In genomic region chr10:81602741-81603151, GRCm38 (mm10) we compare ENCODE assay signal across 8 mouse cellular contexts. TPM values are rescaled to one million over a fixed set of nuclear protein-coding genes. Genes with fewer than 3 reads are reported as not detected.
A peak's percentile ranks its signal among the peaks of the same experiment; 100 is the strongest.
DNase-seq lines count a peak whose midpoint lies in the region; ATAC-seq and TF ChIP-seq lines count a peak whose summit lies in the region.

No protein-coding gene starts in this region.

- ATAC-seq in hindbrain, embryonic 11.5 days (ENCODE audit: low FRiP score) = no peak
- ATAC-seq in hindbrain, embryonic 12.5 days (ENCODE audit: low FRiP score) = no peak
- peak; percentile 42; the same call in 1 of the 2 replicates for ATAC-seq in neutrophil, adult 5-6 weeks (ENCODE audit: extremely low read depth, insufficient number of reproducible peaks, low FRiP score, poor library complexity, severe bottlenecking)

- H3K4me3 ChIP-seq in hindbrain, embryonic 11.5 days (ENCODE audit: low read depth, low read length) = no peak overlapping the region
- no peak overlapping the region for H3K4me3 ChIP-seq in hindbrain, embryonic 12.5 days
- H3K4me3 ChIP-seq in ES-Bruce4 (ENCODE audit: low read depth, low read length) = no peak overlapping the region

- no peak overlapping the region for H3K27ac ChIP-seq in hindbrain, embryonic 11.5 days (ENCODE audit: low read depth, low read length)
- no peak overlapping the region for H3K27ac ChIP-seq in hindbrain, embryonic 12.5 days
- no peak overlapping the region for H3K27ac ChIP-seq in ES-Bruce4 (ENCODE audit: insufficient read depth, low read length)

- H3K27me3 ChIP-seq in hindbrain, embryonic 11.5 days (ENCODE audit: control insufficient read depth, insufficient read depth, low read length) = peaks cover 26% of the 10 kb centered on the region
- peaks cover 32% of the 10 kb centered on the region for H3K27me3 ChIP-seq in hindbrain, embryonic 12.5 days
- H3K27me3 ChIP-seq in ES-Bruce4 (ENCODE audit: control insufficient read depth, insufficient read depth, low read length, poor library complexity, severe bottlenecking) = no peaks in the 10 kb centered on the region

- no peak overlapping the region for H3K4me2 ChIP-seq in hindbrain, embryonic 11.5 days (replicated peaks; ENCODE audit: low read depth, low read length)
- H3K4me2 ChIP-seq in hindbrain, embryonic 12.5 days (replicated peaks) = no peak overlapping the region

- DNase-seq in hindbrain, embryonic 11.5 days (ENCODE audit: low spot score) = peak; percentile 73
- DNase-seq in cerebellum, postnatal 10 days = peak; percentile 67 to 81
- DNase-seq in kidney, postnatal 36 days = peak; percentile 18 to 45
- no peak for DNase-seq in left cerebral cortex, adult 8-10 months (ENCODE audit: low spot score in 2 of 2)
- no peak for DNase-seq in layer of hippocampus, adult 9-11 months

- no peak for TF ChIP-seq EP300 in ES-Bruce4 (IDR thresholded peaks at IDR 0.05; ENCODE audit: insufficient read depth, low read depth, low read length)

- H3K4me1 ChIP-seq in hindbrain, embryonic 11.5 days (replicated peaks; ENCODE audit: control insufficient read depth, insufficient read depth, low read length) = peaks cover 3% of the 10 kb centered on the region; the same call in 1 of the 2 replicates
- H3K4me1 ChIP-seq in hindbrain, embryonic 12.5 days = peaks cover 45% of the 10 kb centered on the region
- H3K4me1 ChIP-seq in ES-Bruce4 (ENCODE audit: control insufficient read depth, insufficient read depth, low read length) = peaks cover 2% of the 10 kb centered on the region

- 19% methylated on average over 4 of the region's 4 CpGs for WGBS in hindbrain, embryonic 11.5 days
- 12% methylated on average over 4 of the region's 4 CpGs for WGBS in hindbrain, embryonic 12.5 days

- peak; percentile 16 for TF ChIP-seq CTCF in ES-Bruce4 (IDR thresholded peaks at IDR 0.05; ENCODE audit: low read depth, low read length)

- H3K36me3 ChIP-seq in hindbrain, embryonic 11.5 days (ENCODE audit: control insufficient read depth, insufficient read depth, low read length) = no peaks in the 10 kb centered on the region
- H3K36me3 ChIP-seq in hindbrain, embryonic 12.5 days = no peaks in the 10 kb centered on the region
- no peaks in the 10 kb centered on the region for H3K36me3 ChIP-seq in ES-Bruce4 (ENCODE audit: control insufficient read depth, insufficient read depth, low read length, poor library complexity, severe bottlenecking)

- no peaks in the 10 kb centered on the region for H3K9me3 ChIP-seq in hindbrain, embryonic 11.5 days (ENCODE audit: control insufficient read depth, low read length)
- no peaks in the 10 kb centered on the region for H3K9me3 ChIP-seq in hindbrain, embryonic 12.5 days (replicated peaks)
- no peaks in the 10 kb centered on the region for H3K9me3 ChIP-seq in ES-Bruce4 (replicated peaks; ENCODE audit: control insufficient read depth, insufficient read depth, low read length, poor library complexity, severe bottlenecking)

- no peak for TF ChIP-seq POLR2A in ES-Bruce4 (IDR thresholded peaks at IDR 0.05; ENCODE audit: insufficient read depth, low read length)

- H3K9ac ChIP-seq in hindbrain, embryonic 11.5 days (ENCODE audit: low read depth, low read length) = no peak overlapping the region
- H3K9ac ChIP-seq in hindbrain, embryonic 12.5 days = no peak overlapping the region
- no peak overlapping the region for H3K9ac ChIP-seq in ES-Bruce4 (ENCODE audit: low read depth, poor library complexity, severe bottlenecking)

RNA-seq across cellular contexts. Expression of gene Tle6, which starts 1.9 kb away (rescaled TPM):
- polyA plus RNA-seq in hindbrain, embryonic 11.5 days (2014; fragmentation: Nextera tagmentation; extraction: Ambion mirVana) = 5.1 and 7.7 TPM in 2 replicates
- 8.2 and 8.3 TPM in 2 replicates for polyA plus RNA-seq in hindbrain, embryonic 12.5 days (2016; fragmentation: Nextera tagmentation; extraction: Ambion mirVana)
- polyA plus RNA-seq in ES-Bruce4 (2011; ENCODE audit: insufficient read depth, insufficient read length, low read depth, missing spikeins) = 15.0 and 18.5 TPM in 2 replicates
- 1.9 TPM in 1 of 2 replicates, not detected in the other for total RNA-seq in neutrophil, adult 5-6 weeks (2017)
- 10 to 100 TPM; 10.3 to 17.2 (median 14.0) TPM for total RNA-seq in left cerebral cortex, adult 8-10 months (2022)

RNA-seq across cellular contexts. Expression of gene BC025920, which starts 3.3 kb away (rescaled TPM):
- 0.77 and 1.2 TPM in 2 replicates for polyA plus RNA-seq in hindbrain, embryonic 11.5 days (2014; fragmentation: Nextera tagmentation; extraction: Ambion mirVana)
- polyA plus RNA-seq in hindbrain, embryonic 12.5 days (2016; fragmentation: Nextera tagmentation; extraction: Ambion mirVana) = 1.2 and 1.3 TPM in 2 replicates
- 3.2 and 3.9 TPM in 2 replicates for polyA plus RNA-seq in ES-Bruce4 (2011; ENCODE audit: insufficient read depth, insufficient read length, low read depth, missing spikeins)
- 5.0 and 5.8 TPM in 2 replicates for total RNA-seq in neutrophil, adult 5-6 weeks (2017)
- 1 to 10 TPM; 3.3 to 5.4 (median 3.9) TPM for total RNA-seq in left cerebral cortex, adult 8-10 months (2022)

RNA-seq across cellular contexts. Expression of gene Sirt6, which starts 24.9 kb away (rescaled TPM):
- 40.6 and 42.2 TPM in 2 replicates for polyA plus RNA-seq in hindbrain, embryonic 11.5 days (2014; fragmentation: Nextera tagmentation; extraction: Ambion mirVana)
- polyA plus RNA-seq in hindbrain, embryonic 12.5 days (2016; fragmentation: Nextera tagmentation; extraction: Ambion mirVana) = 52.7 and 55.5 TPM in 2 replicates
- 15.0 and 16.6 TPM in 2 replicates for polyA plus RNA-seq in ES-Bruce4 (2011; ENCODE audit: insufficient read depth, insufficient read length, low read depth, missing spikeins)
- total RNA-seq in neutrophil, adult 5-6 weeks (2017) = 5.6 and 6.4 TPM in 2 replicates
- 10 to 100 TPM; 21.8 to 27.9 (median 25.2) TPM for total RNA-seq in left cerebral cortex, adult 8-10 months (2022)

RNA-seq across cellular contexts. Expression of gene Ankrd24, which starts 25.6 kb away (rescaled TPM):
- 2.7 and 4.4 TPM in 2 replicates for polyA plus RNA-seq in hindbrain, embryonic 11.5 days (2014; fragmentation: Nextera tagmentation; extraction: Ambion mirVana)
- polyA plus RNA-seq in hindbrain, embryonic 12.5 days (2016; fragmentation: Nextera tagmentation; extraction: Ambion mirVana) = 8.6 and 10.5 TPM in 2 replicates
- polyA plus RNA-seq in ES-Bruce4 (2011; ENCODE audit: insufficient read depth, insufficient read length, low read depth, missing spikeins) = 14.2 and 16.1 TPM in 2 replicates
- 0.58 and 0.98 TPM in 2 replicates for total RNA-seq in neutrophil, adult 5-6 weeks (2017)
- total RNA-seq in left cerebral cortex, adult 8-10 months (2022) = 10 to 100 TPM; 39.7 to 47.9 (median 43.1) TPM

RNA-seq across cellular contexts. Expression of gene Tle2, which starts 28.4 kb away (rescaled TPM):
- polyA plus RNA-seq in hindbrain, embryonic 11.5 days (2014; fragmentation: Nextera tagmentation; extraction: Ambion mirVana) = 7.2 and 8.8 TPM in 2 replicates
- 30.6 and 32.1 TPM in 2 replicates for polyA plus RNA-seq in hindbrain, embryonic 12.5 days (2016; fragmentation: Nextera tagmentation; extraction: Ambion mirVana)
- polyA plus RNA-seq in ES-Bruce4 (2011; ENCODE audit: insufficient read depth, insufficient read length, low read depth, missing spikeins) = 3.1 and 3.8 TPM in 2 replicates
- 1.5 and 2.6 TPM in 2 replicates for total RNA-seq in neutrophil, adult 5-6 weeks (2017)
- total RNA-seq in left cerebral cortex, adult 8-10 months (2022) = 10 to 100 TPM; 36.2 to 42.3 (median 39.2) TPM

Comparison
In these comparisons a context has a peak if more than half of its experiments do, and no peak if none do; other contexts are left out.
1. DNase-seq: peak in hindbrain, embryonic 11.5 days (single experiment), cerebellum, postnatal 10 days (2 of 2) and kidney, postnatal 36 days (2 of 2); none in left cerebral cortex, adult 8-10 months (0 of 2) and layer of hippocampus, adult 9-11 months (single experiment).